Mouse (Mus musculus): ENCODE results near the gene Snrpa1. TPM values are rescaled to one million over a fixed set of nuclear protein-coding genes. Genes with fewer than 3 reads are reported as not detected.

Snrpa1 gene
- total RNA-seq, 2 experiments from 2014 or later, result 38.7 to 42.6 TPM

- no peak for DNase-seq (ENCODE audit: extremely low spot score in 1 of 2, low spot score in 2 of 2)
- intact Hi-C loops (cut with DNase I), result loop anchor here (5.0 to 10.0 kb wide), 2 partner anchors 369 to 756 kb away; partner anchors contain the start of gene Tm2d3
Observed at GRCm38 (mm10) chr7:66061057-66061456, 2.3 kb downstream of the Snrpa1 start.

- intact Hi-C loops (cut with DNase I), result no loop called here
- DNase-seq (ENCODE audit: extremely low spot score in 1 of 2, low spot score in 2 of 2), result no peak
Observed at GRCm38 (mm10) chr7:66076411-66076810, 17.6 kb downstream of the Snrpa1 start.

- peak; percentile 96 to 97 for DNase-seq (ENCODE audit: extremely low spot score in 1 of 2, low spot score in 2 of 2)
Observed at GRCm38 (mm10) chr7:66079364-66080230, 20.8 kb downstream of the Snrpa1 start, which contains the start of gene Selenos. TSS of gene Selenos (plus strand) at chr7:66079649.

GRCm38 (mm10) chr7:66080231-66080613, 21.4 kb downstream of the Snrpa1 start:
- DNase-seq (ENCODE audit: extremely low spot score in 1 of 2, low spot score in 2 of 2), result no peak
- intact Hi-C loops (cut with DNase I), result no loop called here

More at GRCm38 (mm10) chr7:66079364-66080230, 20.8 kb downstream of the Snrpa1 start, which contains the start of gene Selenos:
- intact Hi-C loops (cut with DNase I), result no loop called here

GRCm38 (mm10) chr7:66083757-66084156, 25.0 kb downstream of the Snrpa1 start:
- no peak for DNase-seq (ENCODE audit: extremely low spot score in 1 of 2, low spot score in 2 of 2)
- intact Hi-C loops (cut with DNase I), result no loop called here

GRCm38 (mm10) chr7:66084546-66084945, 25.7 kb downstream of the Snrpa1 start:
- intact Hi-C loops (cut with DNase I), result no loop called here
- DNase-seq (ENCODE audit: extremely low spot score in 1 of 2, low spot score in 2 of 2), result no peak

GRCm38 (mm10) chr7:66087652-66088051, 28.8 kb downstream of the Snrpa1 start:
- intact Hi-C loops (cut with DNase I), result no loop called here
- no peak for DNase-seq (ENCODE audit: extremely low spot score in 1 of 2, low spot score in 2 of 2)

- intact Hi-C loops (cut with DNase I), result no loop called here
- no peak for DNase-seq (ENCODE audit: extremely low spot score in 1 of 2, low spot score in 2 of 2)
Observed at GRCm38 (mm10) chr7:66088077-66088476, 29.3 kb downstream of the Snrpa1 start.

- no peak for DNase-seq (ENCODE audit: extremely low spot score in 1 of 2, low spot score in 2 of 2)
- intact Hi-C loops (cut with DNase I), result no loop called here
Observed at GRCm38 (mm10) chr7:66090676-66091190, 31.9 kb downstream of the Snrpa1 start.

GRCm38 (mm10) chr7:66091553-66091952, 32.8 kb downstream of the Snrpa1 start:
- no peak for DNase-seq (ENCODE audit: extremely low spot score in 1 of 2, low spot score in 2 of 2)
- intact Hi-C loops (cut with DNase I), result no loop called here

- intact Hi-C loops (cut with DNase I), result no loop called here
- DNase-seq (ENCODE audit: extremely low spot score in 1 of 2, low spot score in 2 of 2), result no peak
Observed at GRCm38 (mm10) chr7:66092656-66093055, 33.9 kb downstream of the Snrpa1 start.

- no peak for DNase-seq (ENCODE audit: extremely low spot score in 1 of 2, low spot score in 2 of 2)
- intact Hi-C loops (cut with DNase I), result no loop called here
Observed at GRCm38 (mm10) chr7:66094141-66094540, 35.3 kb downstream of the Snrpa1 start.

GRCm38 (mm10) chr7:66098803-66099202, 40.0 kb downstream of the Snrpa1 start:
- intact Hi-C loops (cut with DNase I), result no loop called here
- DNase-seq (ENCODE audit: extremely low spot score in 1 of 2, low spot score in 2 of 2), result no peak

GRCm38 (mm10) chr7:66101866-66102265, 43.1 kb downstream of the Snrpa1 start:
- intact Hi-C loops (cut with DNase I), result loop anchor here (1.0 kb wide), 1 partner anchor 198 kb away; no protein-coding TSS in a partner anchor

GRCm38 (mm10) chr7:66104531-66104930, 45.7 kb downstream of the Snrpa1 start:
- intact Hi-C loops (cut with DNase I), result no loop called here
- no peak for DNase-seq (ENCODE audit: extremely low spot score in 1 of 2, low spot score in 2 of 2)

More at GRCm38 (mm10) chr7:66101866-66102265, 43.1 kb downstream of the Snrpa1 start:
- DNase-seq (ENCODE audit: extremely low spot score in 1 of 2, low spot score in 2 of 2), result no peak

- DNase-seq (ENCODE audit: extremely low spot score in 1 of 2, low spot score in 2 of 2), result no peak
- intact Hi-C loops (cut with DNase I), result loop anchor here (2.0 to 5.0 kb wide), 3 partner anchors 147 to 732 kb away; partner anchors contain the start of gene Adamts17
Observed at GRCm38 (mm10) chr7:66105771-66106170, 47.0 kb downstream of the Snrpa1 start.

- DNase-seq (ENCODE audit: extremely low spot score in 1 of 2, low spot score in 2 of 2), result no peak
- intact Hi-C loops (cut with DNase I), result loop anchor here (2.0 to 5.0 kb wide), 3 partner anchors 146 to 731 kb away; partner anchors contain the start of gene Adamts17
Observed at GRCm38 (mm10) chr7:66106581-66107056, 47.8 kb downstream of the Snrpa1 start.

- intact Hi-C loops (cut with DNase I), result loop anchor here (2.0 to 5.0 kb wide), 3 partner anchors 145 to 730 kb away; partner anchors contain the start of gene Adamts17
- no peak for DNase-seq (ENCODE audit: extremely low spot score in 1 of 2, low spot score in 2 of 2)
Observed at GRCm38 (mm10) chr7:66107206-66107605, 48.4 kb downstream of the Snrpa1 start.

GRCm38 (mm10) chr7:66107930-66108329, 49.1 kb downstream of the Snrpa1 start:
- no peak for DNase-seq (ENCODE audit: extremely low spot score in 1 of 2, low spot score in 2 of 2)

More at GRCm38 (mm10) chr7:66107930-66108329, 49.1 kb downstream of the Snrpa1 start:
- intact Hi-C loops (cut with DNase I), result loop anchor here (2.0 to 5.0 kb wide), 3 partner anchors 144 to 729 kb away; partner anchors contain the start of gene Adamts17

All from left cerebral cortex, postnatal 10 days (tissue).